ENCODE assay signal across 17 mouse cellular contexts in the genomic region with DNA sequence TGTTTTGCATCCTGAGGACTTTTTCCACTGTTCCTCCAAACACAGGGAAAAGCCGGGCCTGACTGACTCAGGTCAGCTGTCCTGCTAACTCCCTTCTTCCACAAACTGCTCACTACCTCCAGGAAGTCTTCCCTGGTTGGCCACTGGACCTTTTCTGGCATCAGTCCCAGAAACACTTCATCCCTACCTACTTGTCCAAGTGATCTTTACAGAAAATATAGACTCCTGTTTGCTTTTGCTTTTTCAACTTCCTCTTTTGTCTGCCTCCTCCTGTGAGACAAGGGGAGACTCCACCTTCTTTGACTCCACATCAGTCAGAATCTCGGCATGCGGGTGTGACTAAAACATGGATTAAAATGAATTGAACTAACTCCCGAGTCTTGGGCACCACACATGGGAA. TPM values are rescaled to one million over a fixed set of nuclear protein-coding genes. Genes with fewer than 3 reads are reported as not detected.
DNase-seq lines count a peak whose midpoint lies in the region; ATAC-seq and TF ChIP-seq lines count a peak whose summit lies in the region.
"Had no signal": no experiment of that assay in that cellular context is flagged by ENCODE, and none has a peak within 500 bp of the region (broad histone marks: within the 10 kb centered on the region; RNA-seq: fewer than 3 reads in every experiment).

No protein-coding gene starts in this region.

- peak overlapping the region; percentile 0; the same call in 1 of the 2 replicates for H3K27ac ChIP-seq in macrophage
- H3K27ac ChIP-seq in gastrocnemius, adult 2 months: no peak overlapping the region
- H3K27ac ChIP-seq: embryonic facial prominence, embryonic 10.5 days; kidney, embryonic 15.5 days had no signal

- DNase-seq in 3T3-L1 (ENCODE audit: low read depth, low spot score) (peak; percentile 59), MEL-GATA-1-ER (ENCODE audit: extremely low read depth, low read depth) (peak; percentile 77)
- DNase-seq in lung, adult 18-20 months: peak; percentile 71 to 88
- no peak for DNase-seq in gastrocnemius, adult 2 months
- DNase-seq in cerebellum, adult 8-10 months: no peak
- DNase-seq in spleen, adult 12 weeks (ENCODE audit: low spot score): no peak
- DNase-seq: cerebellum, adult 9-11 months; heart, postnatal 10 days; left cerebral cortex, postnatal 4 days; thymus, adult 2 months had no signal

- no peak overlapping the region; the same call in 1 of the 2 replicates for H3K4me3 ChIP-seq in macrophage (ENCODE audit: inconsistent target)
- no peak overlapping the region for H3K4me3 ChIP-seq in gastrocnemius, adult 2 months
- H3K4me3 ChIP-seq: embryonic facial prominence, embryonic 10.5 days; kidney, embryonic 15.5 days had no signal

- intact Hi-C loops in gastrocnemius, adult 2 months (cut with DNase I): no loop called here

- no peak for ATAC-seq in frontal cortex, adult (ENCODE audit: low TSS enrichment)
- ATAC-seq: hindbrain, embryonic 16.5 days had no signal

- no peaks in the 10 kb centered on the region for H3K36me3 ChIP-seq in macrophage (ENCODE audit: inconsistent target)
- H3K36me3 ChIP-seq: embryonic facial prominence, embryonic 10.5 days; kidney, embryonic 15.5 days had no signal

- 12% methylated on average over 4 of the region's 4 CpGs for WGBS in macrophage (ENCODE audit: missing documents)

- H3K79me2 ChIP-seq in macrophage (ENCODE audit: inconsistent target): peaks cover 82% of the 10 kb centered on the region

- no peak for TF ChIP-seq CTCF in gastrocnemius, adult 2 months (IDR thresholded peaks at IDR 0.05)

RNA-seq across cellular contexts. Expression of a gene that starts 16.4 kb away (rescaled TPM):
- total RNA-seq in macrophage (2018; cell fraction: chromatin; rRNA removed): 10 to 100 TPM; 14.6 to 97.4 (median 44.6) TPM
- total RNA-seq in macrophage (2018; cell fraction: cytosol; rRNA removed): 100 to 1,000 TPM in 10 of 26 experiments, 10 to 100 TPM in 16; 40.7 to 147 (median 81.3) TPM
- 100 to 1,000 TPM in 1 of 26 experiments, 10 to 100 TPM in 25; 29.3 to 112 (median 68.2) TPM for total RNA-seq in macrophage (2018; cell fraction: nucleus; rRNA removed)
- 33.1 to 77.6 TPM (median 57.0 TPM) in 3 replicates for polyA plus RNA-seq in macrophage (2018)
- total RNA-seq in gastrocnemius, adult 2 months (2021): 1 to 10 TPM; 2.0 to 2.1 TPM
- total RNA-seq: neutrophil, adult 5-6 weeks had no signal

RNA-seq across cellular contexts. Expression of a gene that starts 42.6 kb away (rescaled TPM):
- total RNA-seq in macrophage (2018; cell fraction: chromatin; rRNA removed): 1 to 10 TPM in 2 of 26 experiments, under 1 TPM in 2, not detected in 22; 0.62 to 1.3 (median 1.0) TPM
- total RNA-seq in macrophage (2018; cell fraction: cytosol; rRNA removed): under 1 TPM in 7 of 26 experiments, not detected in 19; 0.05 to 0.24 (median 0.07) TPM
- total RNA-seq in macrophage (2018; cell fraction: nucleus; rRNA removed): 1 to 10 TPM in 2 of 26 experiments, under 1 TPM in 4, not detected in 20; 0.28 to 1.1 (median 0.42) TPM
- 0.06 TPM in 1 of 3 replicates, not detected in the others for polyA plus RNA-seq in macrophage (2018)
- total RNA-seq in gastrocnemius, adult 2 months (2021): 10 to 100 TPM; 39.9 to 46.5 TPM
- total RNA-seq: monocyte, adult 5-6 weeks had no signal

RNA-seq across cellular contexts. Expression of a gene that starts 55.2 kb away (rescaled TPM):
- 100 to 1,000 TPM in 2 of 26 experiments, 10 to 100 TPM in 24; 16.2 to 100 (median 68.2) TPM for total RNA-seq in macrophage (2018; cell fraction: chromatin; rRNA removed)
- 10 to 100 TPM; 10.9 to 33.1 (median 21.0) TPM for total RNA-seq in macrophage (2018; cell fraction: cytosol; rRNA removed)
- total RNA-seq in macrophage (2018; cell fraction: nucleus; rRNA removed): 10 to 100 TPM; 11.8 to 67.1 (median 39.2) TPM
- 13.2 to 26.2 TPM (median 14.8 TPM) in 3 replicates for polyA plus RNA-seq in macrophage (2018)
- total RNA-seq in gastrocnemius, adult 2 months (2021): 10 to 100 TPM; 39.8 to 43.0 TPM

RNA-seq across cellular contexts. Expression of a gene that starts 55.3 kb away (rescaled TPM):
- 100 to 1,000 TPM in 2 of 26 experiments, 10 to 100 TPM in 24; 33.5 to 125 (median 67.8) TPM for total RNA-seq in macrophage (2018; cell fraction: chromatin; rRNA removed)
- total RNA-seq in macrophage (2018; cell fraction: cytosol; rRNA removed): 10 to 100 TPM in 20 of 26 experiments, 1 to 10 TPM in 6; 6.6 to 15.8 (median 12.7) TPM
- 10 to 100 TPM; 19.7 to 88.2 (median 42.9) TPM for total RNA-seq in macrophage (2018; cell fraction: nucleus; rRNA removed)
- polyA plus RNA-seq in macrophage (2018): 12.7 to 13.9 TPM (median 12.9 TPM) in 3 replicates
- total RNA-seq in gastrocnemius, adult 2 months (2021): 1 to 10 TPM; 4.7 to 4.9 TPM

Comparison
In these comparisons a context has a peak if more than half of its experiments do, and no peak if none do; other contexts are left out.
1. DNase-seq: peak in 3T3-L1 (single experiment), MEL-GATA-1-ER (single experiment) and lung, adult 18-20 months (2 of 2); none in gastrocnemius, adult 2 months (single experiment), cerebellum, adult 8-10 months (single experiment) and spleen, adult 12 weeks (single experiment).